Mouse (Mus musculus): Measurements from ENCODE around the gene Scgb1c1. TPM values are rescaled to one million over a fixed set of nuclear protein-coding genes. Genes with fewer than 3 reads are reported as not detected.
A peak's percentile ranks its signal among the peaks of the same experiment; 100 is the strongest.
"Not testable (repeated sequence)": the region's sequence is repeated elsewhere in the genome, so short reads cannot be mapped to it uniquely, and the experiment has no call there.

Gene Scgb1c1
- polyA plus RNA-seq, 2 experiments: not detected

GRCm38 (mm10) chr7:140880419-140880818 lies 35.1 kb downstream of the Scgb1c1 start:
- H3K27me3 ChIP-seq (ENCODE audit: control insufficient read depth, insufficient read depth, low read length): no peaks in the 10 kb centered on the region
- no peak for ATAC-seq (ENCODE audit: low FRiP score, low read depth)
- peaks cover 29% of the 10 kb centered on the region for H3K36me3 ChIP-seq (ENCODE audit: control insufficient read depth, insufficient read depth, low read length)
- DNase-seq (ENCODE audit: low spot score): no peak
- no peak overlapping the region for H3K9ac ChIP-seq (ENCODE audit: low read depth, low read length, severe bottlenecking)
- no peaks in the 10 kb centered on the region for H3K9me3 ChIP-seq (ENCODE audit: control insufficient read depth, low read length)
- peaks cover 7% of the 10 kb centered on the region for H3K4me1 ChIP-seq (ENCODE audit: control insufficient read depth, insufficient read depth, low read length)
- WGBS: 85% methylated on average over 3 of the region's 3 CpGs
- no peak for TF ChIP-seq POLR2A (IDR thresholded peaks at IDR 0.05; ENCODE audit: borderline replicate concordance, extremely low read depth, insufficient read depth, insufficient read length)
- H3K4me2 ChIP-seq (replicated peaks; ENCODE audit: low read depth, low read length, severe bottlenecking): 0 out of 2 replicates have a peak overlapping the region, but pooled peaks have one; percentile 49
- H3K4me3 ChIP-seq (replicated peaks; ENCODE audit: low read length): no peak overlapping the region
- H3K27ac ChIP-seq (replicated peaks; ENCODE audit: low read depth, low read length): no peak overlapping the region

GRCm38 (mm10) chr7:140880865-140881515 lies 35.6 kb downstream of the Scgb1c1 start:
- Histone ChIP-seq H3K4me3 (replicated peaks; ENCODE audit: low read length) (peak overlapping the region; percentile 72), H3K27me3 (ENCODE audit: control insufficient read depth, insufficient read depth, low read length) (no peaks in the 10 kb centered on the region), H3K9me3 (ENCODE audit: control insufficient read depth, low read length) (no peaks in the 10 kb centered on the region), H3K36me3 (ENCODE audit: control insufficient read depth, insufficient read depth, low read length) (peaks cover 30% of the 10 kb centered on the region), H3K4me2 (replicated peaks; ENCODE audit: low read depth, low read length, severe bottlenecking) (peak overlapping the region; percentile 49), H3K27ac (replicated peaks; ENCODE audit: low read depth, low read length) (no peak overlapping the region), H3K9ac (ENCODE audit: low read depth, low read length, severe bottlenecking) (peak overlapping the region; percentile 69), H3K4me1 (ENCODE audit: control insufficient read depth, insufficient read depth, low read length) (peaks cover 7% of the 10 kb centered on the region)
- ATAC-seq (ENCODE audit: low FRiP score, low read depth) (no peak), DNase-seq (ENCODE audit: low spot score) (no peak)
- 15% methylated on average over 8 of the region's 8 CpGs for WGBS
- TF ChIP-seq POLR2A (IDR thresholded peaks at IDR 0.05; ENCODE audit: borderline replicate concordance, extremely low read depth, insufficient read depth, insufficient read length): no peak

GRCm38 (mm10) chr7:140881696-140882468 lies 36.5 kb downstream of the Scgb1c1 start, which contains the start of the genes Psmd13 and Sirt3:
Gene Psmd13, plus strand, starts transcription at chr7:140881968.
Gene Sirt3, minus strand, starts transcription at chr7:140882309.
- ATAC-seq (ENCODE audit: low FRiP score, low read depth): peak; percentile 96
- H3K9ac ChIP-seq (ENCODE audit: low read depth, low read length, severe bottlenecking): peak within 1 kb of the TSS; percentile 69
- H3K27ac ChIP-seq (replicated peaks; ENCODE audit: low read depth, low read length): peak within 1 kb of the TSS; percentile 58
- H3K4me2 ChIP-seq (replicated peaks; ENCODE audit: low read depth, low read length, severe bottlenecking): peak within 1 kb of the TSS; percentile 49
- no peaks in the 10 kb centered on the region for H3K27me3 ChIP-seq (ENCODE audit: control insufficient read depth, insufficient read depth, low read length)
- H3K4me1 ChIP-seq (ENCODE audit: control insufficient read depth, insufficient read depth, low read length): peaks cover 7% of the 10 kb centered on the region
- peaks cover 29% of the 10 kb centered on the region for H3K36me3 ChIP-seq (ENCODE audit: control insufficient read depth, insufficient read depth, low read length)
- under 1% methylated on average over 58 of the region's 59 CpGs for WGBS
- peak; percentile 51; the same call in 1 of the 2 replicates for TF ChIP-seq POLR2A (IDR thresholded peaks at IDR 0.05; ENCODE audit: borderline replicate concordance, extremely low read depth, insufficient read depth, insufficient read length)
- peak within 1 kb of the TSS; percentile 72 for H3K4me3 ChIP-seq (replicated peaks; ENCODE audit: low read length)
- DNase-seq (ENCODE audit: low spot score): peak; percentile 96
- no peaks in the 10 kb centered on the region for H3K9me3 ChIP-seq (ENCODE audit: control insufficient read depth, low read length)

- no peak overlapping the region for H3K27ac ChIP-seq (replicated peaks; ENCODE audit: low read depth, low read length)
- H3K4me1 ChIP-seq (ENCODE audit: control insufficient read depth, insufficient read depth, low read length): peaks cover 7% of the 10 kb centered on the region
- ATAC-seq (ENCODE audit: low FRiP score, low read depth): peak; percentile 39
- DNase-seq (ENCODE audit: low spot score): no peak
- H3K36me3 ChIP-seq (ENCODE audit: control insufficient read depth, insufficient read depth, low read length): peaks cover 31% of the 10 kb centered on the region
- 0% methylated on average over 12 of the region's 12 CpGs for WGBS
- peak overlapping the region; percentile 49 for H3K4me2 ChIP-seq (replicated peaks; ENCODE audit: low read depth, low read length, severe bottlenecking)
- TF ChIP-seq POLR2A (IDR thresholded peaks at IDR 0.05; ENCODE audit: borderline replicate concordance, extremely low read depth, insufficient read depth, insufficient read length): no peak
- no peaks in the 10 kb centered on the region for H3K27me3 ChIP-seq (ENCODE audit: control insufficient read depth, insufficient read depth, low read length)
- peak overlapping the region; percentile 69 for H3K9ac ChIP-seq (ENCODE audit: low read depth, low read length, severe bottlenecking)
- H3K4me3 ChIP-seq (replicated peaks; ENCODE audit: low read length): peak overlapping the region; percentile 72
- H3K9me3 ChIP-seq (ENCODE audit: control insufficient read depth, low read length): no peaks in the 10 kb centered on the region
These were observed 37.1 kb downstream of the Scgb1c1 start for GRCm38 (mm10) chr7:140882469-140882803.

- not testable (repeated sequence) for H3K9me3 ChIP-seq (ENCODE audit: control insufficient read depth, low read length); H3K27ac ChIP-seq (replicated peaks; ENCODE audit: low read depth, low read length); H3K4me3 ChIP-seq (replicated peaks; ENCODE audit: low read length); ATAC-seq (ENCODE audit: low FRiP score, low read depth); DNase-seq (ENCODE audit: low spot score); H3K4me2 ChIP-seq (replicated peaks; ENCODE audit: low read depth, low read length, severe bottlenecking); H3K4me1 ChIP-seq (ENCODE audit: control insufficient read depth, insufficient read depth, low read length); H3K9ac ChIP-seq (ENCODE audit: low read depth, low read length, severe bottlenecking); H3K27me3 ChIP-seq (ENCODE audit: control insufficient read depth, insufficient read depth, low read length)
- WGBS: 97% methylated on average over 16 of the region's 16 CpGs
- H3K36me3 ChIP-seq (ENCODE audit: control insufficient read depth, insufficient read depth, low read length): peaks cover 75% of the 10 kb centered on the region
These were observed 45.3 kb downstream of the Scgb1c1 start for GRCm38 (mm10) chr7:140890636-140891035.
